Mouse (Mus musculus) left cerebral cortex, adult 11 months (tissue): ENCODE measurements around the gene Cdc25a.

Experiments used
- DNase-seq: peaks from one replicate; pipeline ENCODE4 v3.0.0; 2022; ENCODE audit warnings: low spot score

Gene Cdc25a

GRCm38 (mm10) chr9:109874797-109875691 lies at the start of gene Cdc25a:
Gene Cdc25a (plus strand): TSS chr9:109875579.
- DNase-seq = peak; percentile 96

- no peak for DNase-seq
Observed at GRCm38 (mm10) chr9:109825739-109826138, 49.6 kb upstream of the Cdc25a start.

- no peak for DNase-seq
Observed at GRCm38 (mm10) chr9:109826181-109826580, 49.2 kb upstream of the Cdc25a start.

- DNase-seq = peak; percentile 73
Observed at GRCm38 (mm10) chr9:109832391-109833087, 42.8 kb upstream of the Cdc25a start, which contains the start of gene Nme6. Gene Nme6 (plus strand): TSS chr9:109832749.

GRCm38 (mm10) chr9:109833088-109833412 lies 42.3 kb upstream of the Cdc25a start:
- no peak for DNase-seq

- DNase-seq = no peak
Observed at GRCm38 (mm10) chr9:109849312-109849758, 26.0 kb upstream of the Cdc25a start, which contains the start of gene Camp. Gene Camp (minus strand): TSS chr9:109849617.

GRCm38 (mm10) chr9:109850099-109850498 lies 25.3 kb upstream of the Cdc25a start:
- no peak for DNase-seq

GRCm38 (mm10) chr9:109854341-109854740 lies 21.0 kb upstream of the Cdc25a start:
- DNase-seq = no peak

- DNase-seq = no peak
Observed at GRCm38 (mm10) chr9:109855947-109856346, 19.4 kb upstream of the Cdc25a start.

- DNase-seq = no peak
Observed at GRCm38 (mm10) chr9:109862397-109863044, 12.9 kb upstream of the Cdc25a start.

- DNase-seq = no peak
Observed at GRCm38 (mm10) chr9:109863085-109863484, 12.3 kb upstream of the Cdc25a start.

GRCm38 (mm10) chr9:109866218-109866617 lies 9.2 kb upstream of the Cdc25a start:
- no peak for DNase-seq

GRCm38 (mm10) chr9:109870983-109871572 lies 4.3 kb upstream of the Cdc25a start:
- no peak for DNase-seq

- no peak for DNase-seq
Observed at GRCm38 (mm10) chr9:109875695-109876601, 569 bp downstream of the Cdc25a start.

GRCm38 (mm10) chr9:109876756-109877155 lies 1.4 kb downstream of the Cdc25a start:
- no peak for DNase-seq

GRCm38 (mm10) chr9:109877666-109878065 lies 2.3 kb downstream of the Cdc25a start:
- no peak for DNase-seq

- DNase-seq = no peak
Observed at GRCm38 (mm10) chr9:109879305-109879704, 3.9 kb downstream of the Cdc25a start.

- DNase-seq = no peak
Observed at GRCm38 (mm10) chr9:109886259-109886658, 10.9 kb downstream of the Cdc25a start.

- DNase-seq = no peak
Observed at GRCm38 (mm10) chr9:109887321-109887720, 11.9 kb downstream of the Cdc25a start.

GRCm38 (mm10) chr9:109891501-109891900 lies 16.1 kb downstream of the Cdc25a start:
- DNase-seq = no peak

GRCm38 (mm10) chr9:109892651-109893250 lies 17.4 kb downstream of the Cdc25a start:
- DNase-seq = peak; percentile 63
